Mouse (Mus musculus): Measurements from ENCODE around the gene Stc2. TPM values are rescaled to one million over a fixed set of nuclear protein-coding genes. Genes with fewer than 3 reads are reported as not detected.

Gene Stc2
- polyA plus RNA-seq, 1 experiment from 2014 or later, result 3.0 TPM

- no peak overlapping the region for H3K27ac ChIP-seq
- no peak for ATAC-seq (ENCODE audit: insufficient number of reproducible peaks, low FRiP score, low TSS enrichment, low read depth)
- peaks cover 39% of the 10 kb centered on the region for H3K27me3 ChIP-seq
- no peak overlapping the region for H3K4me3 ChIP-seq
- no peaks in the 10 kb centered on the region for H3K9me3 ChIP-seq
- peaks cover 25% of the 10 kb centered on the region for H3K4me1 ChIP-seq
- H3K4me2 ChIP-seq, result no peak overlapping the region
- no peak overlapping the region for H3K9ac ChIP-seq
- WGBS, result 65% methylated on average over 8 of the region's 8 CpGs
- no peaks in the 10 kb centered on the region for H3K36me3 ChIP-seq
Measured at GRCm38 (mm10) chr11:31365280-31365679, 4.6 kb downstream of the Stc2 start.

DNA sequence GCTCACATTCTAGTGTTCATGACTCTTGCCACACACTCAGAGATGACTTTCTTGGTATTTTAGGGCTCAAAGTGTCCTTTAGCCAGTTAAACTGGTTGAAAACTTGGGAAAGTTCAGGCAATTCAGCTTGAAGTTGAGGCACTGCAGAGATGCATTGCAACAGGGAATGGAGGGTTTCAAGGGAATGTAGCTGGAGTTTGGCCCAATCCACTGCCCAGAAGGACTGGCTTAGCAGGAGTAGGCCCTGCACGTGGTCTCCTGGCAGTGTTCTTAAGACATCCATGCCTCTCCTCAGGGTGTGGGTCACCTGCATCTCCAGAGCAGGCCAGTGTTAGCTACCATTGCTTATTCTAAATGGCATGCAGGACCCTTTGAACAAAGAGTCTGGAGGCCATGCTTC is 7.0 kb downstream of the Stc2 start:
- H3K27ac ChIP-seq, result no peak overlapping the region
- H3K27me3 ChIP-seq, result peaks cover 21% of the 10 kb centered on the region
- ATAC-seq (ENCODE audit: insufficient number of reproducible peaks, low FRiP score, low TSS enrichment, low read depth), result no peak
- H3K4me2 ChIP-seq, result no peak overlapping the region
- H3K36me3 ChIP-seq, result no peaks in the 10 kb centered on the region
- no peak overlapping the region for H3K9ac ChIP-seq
- H3K4me1 ChIP-seq, result peaks cover 6% of the 10 kb centered on the region; the same call in 1 of the 2 replicates
- H3K4me3 ChIP-seq, result no peak overlapping the region
- WGBS, result 86% methylated on average over 1 of the region's 1 CpGs
- no peaks in the 10 kb centered on the region for H3K9me3 ChIP-seq

DNA sequence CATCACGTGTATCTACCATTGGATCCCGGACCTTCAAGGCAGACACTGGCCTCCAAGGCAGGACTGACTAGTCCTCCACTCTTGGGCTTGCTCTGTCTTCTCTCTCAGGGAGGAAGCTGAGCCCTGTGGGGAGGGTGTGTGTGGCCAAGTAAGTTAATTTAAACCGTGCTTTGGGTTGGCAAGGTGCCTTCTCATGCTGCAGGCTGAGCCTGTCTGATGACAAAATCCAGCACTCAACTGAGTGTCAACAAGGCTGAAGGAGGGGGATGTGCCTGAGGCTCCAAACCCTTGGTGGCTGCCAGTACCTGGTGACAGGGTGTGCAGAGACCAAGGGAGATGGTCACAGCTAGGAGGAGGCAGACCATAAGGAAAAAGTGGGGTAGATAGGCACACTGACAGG is 7.5 kb downstream of the Stc2 start:
- no peak overlapping the region for H3K9ac ChIP-seq
- no peaks in the 10 kb centered on the region for H3K9me3 ChIP-seq
- peak; percentile 44; the same call in 1 of the 2 replicates for ATAC-seq (ENCODE audit: insufficient number of reproducible peaks, low FRiP score, low TSS enrichment, low read depth)
- H3K4me2 ChIP-seq, result no peak overlapping the region
- no peak overlapping the region for H3K4me3 ChIP-seq
- H3K36me3 ChIP-seq, result no peaks in the 10 kb centered on the region
- H3K4me1 ChIP-seq, result peaks cover 6% of the 10 kb centered on the region; the same call in 1 of the 2 replicates
- WGBS, result 61% methylated on average over 3 of the region's 3 CpGs
- peaks cover 18% of the 10 kb centered on the region for H3K27me3 ChIP-seq
- no peak overlapping the region for H3K27ac ChIP-seq

- H3K4me3 ChIP-seq, result no peak overlapping the region
- ATAC-seq (ENCODE audit: insufficient number of reproducible peaks, low FRiP score, low TSS enrichment, low read depth), result no peak
- no peak overlapping the region for H3K27ac ChIP-seq
- 90% methylated on average over 4 of the region's 4 CpGs for WGBS
- no peak overlapping the region for H3K9ac ChIP-seq
- no peak overlapping the region for H3K4me2 ChIP-seq
- H3K27me3 ChIP-seq, result peaks cover 13% of the 10 kb centered on the region
- no peaks in the 10 kb centered on the region for H3K36me3 ChIP-seq
- peaks cover 6% of the 10 kb centered on the region; the same call in 1 of the 2 replicates for H3K4me1 ChIP-seq
- no peaks in the 10 kb centered on the region for H3K9me3 ChIP-seq
Measured at GRCm38 (mm10) chr11:31361047-31361446, 8.8 kb downstream of the Stc2 start.

- no peak overlapping the region for H3K4me2 ChIP-seq
- H3K4me3 ChIP-seq, result no peak overlapping the region
- WGBS, result 66% methylated on average over 6 of the region's 6 CpGs
- peaks cover 2% of the 10 kb centered on the region; the same call in 1 of the 2 replicates for H3K27me3 ChIP-seq
- H3K9ac ChIP-seq, result no peak overlapping the region
- peaks cover 6% of the 10 kb centered on the region; the same call in 1 of the 2 replicates for H3K4me1 ChIP-seq
- no peaks in the 10 kb centered on the region for H3K9me3 ChIP-seq
- no peak overlapping the region for H3K27ac ChIP-seq
- no peaks in the 10 kb centered on the region for H3K36me3 ChIP-seq
- ATAC-seq (ENCODE audit: insufficient number of reproducible peaks, low FRiP score, low TSS enrichment, low read depth), result 0 out of 2 replicates have a peak, but pooled peaks have one; percentile 31
Measured at GRCm38 (mm10) chr11:31359283-31359902, 10.5 kb downstream of the Stc2 start.

DNA sequence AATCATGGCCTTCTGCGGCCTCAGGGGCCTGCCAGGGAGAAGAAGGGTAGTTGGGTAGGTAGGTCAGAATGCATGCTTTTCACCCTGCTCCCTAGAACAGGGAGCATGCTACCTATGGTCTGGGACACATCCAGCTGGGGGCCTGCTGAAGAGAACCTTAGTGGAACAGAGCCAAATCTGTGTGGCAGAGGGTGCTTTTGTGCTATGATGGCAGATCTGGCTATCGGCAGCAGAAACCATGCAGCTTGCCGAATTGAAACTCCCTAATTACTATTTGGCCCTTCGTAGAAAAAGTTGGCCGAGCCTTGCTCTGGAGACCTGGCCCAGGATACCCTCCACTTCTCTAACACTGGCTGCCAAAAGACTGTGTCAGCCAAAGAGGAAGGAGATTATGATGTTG is 11.4 kb downstream of the Stc2 start:
- Histone ChIP-seq H3K4me3 (no peak overlapping the region), H3K4me2 (no peak overlapping the region), H3K27me3 (no peaks in the 10 kb centered on the region), H3K4me1 (peaks cover 6% of the 10 kb centered on the region; the same call in 1 of the 2 replicates), H3K36me3 (no peaks in the 10 kb centered on the region), H3K9ac (no peak overlapping the region), H3K9me3 (no peaks in the 10 kb centered on the region), H3K27ac (no peak overlapping the region)
- ATAC-seq (ENCODE audit: insufficient number of reproducible peaks, low FRiP score, low TSS enrichment, low read depth), result no peak
- WGBS, result 70% methylated on average over 5 of the region's 5 CpGs

GRCm38 (mm10) chr11:31356866-31357265 is 13.0 kb downstream of the Stc2 start:
- no peaks in the 10 kb centered on the region for H3K27me3 ChIP-seq
- H3K4me1 ChIP-seq, result no peaks in the 10 kb centered on the region
- H3K36me3 ChIP-seq, result no peaks in the 10 kb centered on the region
- no peak overlapping the region for H3K27ac ChIP-seq
- H3K9me3 ChIP-seq, result no peaks in the 10 kb centered on the region
- no peak overlapping the region for H3K4me3 ChIP-seq
- H3K4me2 ChIP-seq, result no peak overlapping the region
- no peak overlapping the region for H3K9ac ChIP-seq
- no peak for ATAC-seq (ENCODE audit: insufficient number of reproducible peaks, low FRiP score, low TSS enrichment, low read depth)

- Histone ChIP-seq H3K4me2 (no peak overlapping the region), H3K27me3 (no peaks in the 10 kb centered on the region), H3K9ac (no peak overlapping the region), H3K4me3 (no peak overlapping the region), H3K4me1 (no peaks in the 10 kb centered on the region), H3K9me3 (no peaks in the 10 kb centered on the region), H3K36me3 (no peaks in the 10 kb centered on the region), H3K27ac (no peak overlapping the region)
- 98% methylated on average over 1 of the region's 1 CpGs for WGBS
- ATAC-seq (ENCODE audit: insufficient number of reproducible peaks, low FRiP score, low TSS enrichment, low read depth), result no peak
Measured at GRCm38 (mm10) chr11:31355737-31356136, 14.1 kb downstream of the Stc2 start.

GRCm38 (mm10) chr11:31354514-31354913 is 15.4 kb downstream of the Stc2 start:
- Histone ChIP-seq H3K27me3 (no peaks in the 10 kb centered on the region), H3K27ac (no peak overlapping the region), H3K4me3 (no peak overlapping the region), H3K4me1 (no peaks in the 10 kb centered on the region), H3K4me2 (no peak overlapping the region), H3K36me3 (no peaks in the 10 kb centered on the region), H3K9ac (no peak overlapping the region), H3K9me3 (no peaks in the 10 kb centered on the region)
- ATAC-seq (ENCODE audit: insufficient number of reproducible peaks, low FRiP score, low TSS enrichment, low read depth), result no peak
- 77% methylated on average over 1 of the region's 1 CpGs for WGBS

Other genes starting within 250 kb of the Stc2 start
- not detected in 2 replicates for gene Gm17332, start 187.6 kb downstream of the Stc2 start, polyA plus RNA-seq (2015; fragmentation: Nextera tagmentation; extraction: Ambion mirVana)

All from limb, embryonic 15.5 days (tissue).